Mouse (Mus musculus) C2C12 (cell line): ENCODE data around the gene Cadps2.

Source experiments
- CTCF ChIP-seq: IDR thresholded peaks from one replicate; pipeline ENCODE4 v1.5.1; 2011; ENCODE audit not compliant: control insufficient read depth, insufficient read depth, insufficient read length
- FOSL1 ChIP-seq: IDR thresholded peaks from one replicate; pipeline ENCODE4 v1.8.0; 2011; ENCODE audit warnings: mild to moderate bottlenecking, low read length; ENCODE audit not compliant: poor library complexity, insufficient read depth, severe bottlenecking
- MAX ChIP-seq: IDR thresholded peaks from one replicate; pipeline ENCODE4 v1.6.1; 2011; ENCODE audit warnings: mild to moderate bottlenecking, control low read depth
- MYOD1 ChIP-seq: IDR thresholded peaks from one replicate; pipeline ENCODE4 v1.6.1; 2011; ENCODE audit warnings: low read depth; ENCODE audit not compliant: control insufficient read depth, insufficient read length
- USF1 ChIP-seq: IDR thresholded peaks from one replicate; pipeline ENCODE4 v1.6.1; 2011; ENCODE audit warnings: low read depth, mild to moderate bottlenecking, control low read depth, moderate library complexity

- TF ChIP-seq CTCF, result no peak
- TF ChIP-seq FOSL1, result no peak
- TF ChIP-seq MYOD1, result no peak
- no peak for TF ChIP-seq MAX
- TF ChIP-seq USF1, result no peak
Observed at GRCm38 (mm10) chr6:23791822-23792221, 47.4 kb downstream of the Cadps2 start.
